Mouse (Mus musculus) kidney, postnatal 4 days (tissue): ENCODE results near the gene Dlg2.

Experiments used
- DNase-seq, 2 experiments: peaks; one replicate each; pipeline ENCODE4 v3.0.0; 2021; ENCODE audit warnings: mixed read lengths in 2 of 2

Dlg2 gene

GRCm38 (mm10) chr7:92197621-92198020 is 1721.1 kb downstream of the Dlg2 start:
- no peak for DNase-seq

- no peak for DNase-seq
These were observed 1722.7 kb downstream of the Dlg2 start for GRCm38 (mm10) chr7:92199131-92199530.

- no peak for DNase-seq
These were observed 1734.2 kb downstream of the Dlg2 start for GRCm38 (mm10) chr7:92210701-92211100.

- DNase-seq = no peak
These were observed 1737.3 kb downstream of the Dlg2 start for GRCm38 (mm10) chr7:92213751-92214150.

- DNase-seq = no peak
These were observed 1741.7 kb downstream of the Dlg2 start for GRCm38 (mm10) chr7:92218171-92218570.

GRCm38 (mm10) chr7:92220619-92221018 is 1744.1 kb downstream of the Dlg2 start:
- DNase-seq = no peak

- no peak for DNase-seq
These were observed 1758.2 kb downstream of the Dlg2 start for GRCm38 (mm10) chr7:92234476-92235202.

- DNase-seq = no peak
These were observed 1759.1 kb downstream of the Dlg2 start for GRCm38 (mm10) chr7:92235541-92236031.

- DNase-seq = no peak
These were observed 1764.4 kb downstream of the Dlg2 start for GRCm38 (mm10) chr7:92240908-92241307.

GRCm38 (mm10) chr7:92247594-92247993 is 1771.1 kb downstream of the Dlg2 start:
- no peak for DNase-seq

GRCm38 (mm10) chr7:92248619-92249018 is 1772.1 kb downstream of the Dlg2 start:
- DNase-seq = no peak

- no peak for DNase-seq
These were observed 1781.7 kb downstream of the Dlg2 start for GRCm38 (mm10) chr7:92258148-92258547.

GRCm38 (mm10) chr7:92258701-92259100 is 1782.2 kb downstream of the Dlg2 start:
- peak in 1 of 2 experiments; percentile 12 for DNase-seq

- no peak for DNase-seq
These were observed 1787.9 kb downstream of the Dlg2 start for GRCm38 (mm10) chr7:92264325-92264724.

GRCm38 (mm10) chr7:92264964-92265363 is 1788.5 kb downstream of the Dlg2 start:
- DNase-seq = no peak

- DNase-seq = peak in 1 of 2 experiments; percentile 2
These were observed 1798.9 kb downstream of the Dlg2 start for GRCm38 (mm10) chr7:92275353-92275752.

- no peak for DNase-seq
These were observed 1801.2 kb downstream of the Dlg2 start for GRCm38 (mm10) chr7:92277629-92278028.

GRCm38 (mm10) chr7:92280925-92281324 is 1804.5 kb downstream of the Dlg2 start:
- peak; percentile 29 to 48 for DNase-seq

- no peak for DNase-seq
These were observed 1810.6 kb downstream of the Dlg2 start for GRCm38 (mm10) chr7:92287058-92287457.

GRCm38 (mm10) chr7:92288814-92289213 is 1812.3 kb downstream of the Dlg2 start:
- DNase-seq = no peak

- DNase-seq = no peak
These were observed 1816.5 kb downstream of the Dlg2 start for GRCm38 (mm10) chr7:92292918-92293518.

- DNase-seq = no peak
These were observed 1824.6 kb downstream of the Dlg2 start for GRCm38 (mm10) chr7:92301046-92301445.

- no peak for DNase-seq
These were observed 1831.2 kb downstream of the Dlg2 start for GRCm38 (mm10) chr7:92307634-92308033.

- DNase-seq = no peak
These were observed 1831.7 kb downstream of the Dlg2 start for GRCm38 (mm10) chr7:92308168-92308567.
